Mouse (Mus musculus) cortical plate, adult 2 months (tissue): ENCODE results near the gene Nabp2. TPM values are rescaled to one million over a fixed set of nuclear protein-coding genes. Genes with fewer than 3 reads are reported as not detected.

Source experiments
- H3K27ac ChIP-seq: fragments of 200-500 bp; 2 replicates; pipeline ENCODE4 v1.5.1; 2012; ENCODE audit warnings: low read length, control low read depth, inconsistent platforms; ENCODE audit not compliant: insufficient read depth
- H3K4me1 ChIP-seq: fragments of 200-500 bp; 2 replicates; pipeline ENCODE4 v1.6.1; 2011; ENCODE audit warnings: low read length; ENCODE audit not compliant: control insufficient read depth, insufficient read depth
- H3K4me3 ChIP-seq: fragments of 200-500 bp; 2 replicates; pipeline ENCODE4 v1.5.1; 2011; ENCODE audit warnings: mild to moderate bottlenecking, low read length, control low read depth; ENCODE audit not compliant: insufficient read depth
- CTCF ChIP-seq: fragments of 200-500 bp; IDR thresholded peaks from 2 replicates; pipeline ENCODE4 v1.5.1; 2011; ENCODE audit warnings: mild to moderate bottlenecking, control low read depth, low read length; ENCODE audit not compliant: insufficient read depth; ENCODE audit errors: extremely low read depth
- POLR2A ChIP-seq: fragments of 200-500 bp; IDR thresholded peaks from 2 replicates; pipeline ENCODE4 v1.6.1; 2011; ENCODE audit warnings: mild to moderate bottlenecking, low read length, control low read depth; ENCODE audit not compliant: insufficient read depth; ENCODE audit errors: extremely low read depth
- polyA plus RNA-seq: library from polyadenylated mRNA; depleted of rRNA; stranded (reverse); fragments of >200 nt; gene quantifications from 2 replicates; pipeline ENCODE4 v1.2.3, GENCODE M21; 2012

Gene Nabp2
- polyA plus RNA-seq, 1 experiment, result 83.4 TPM

DNA sequence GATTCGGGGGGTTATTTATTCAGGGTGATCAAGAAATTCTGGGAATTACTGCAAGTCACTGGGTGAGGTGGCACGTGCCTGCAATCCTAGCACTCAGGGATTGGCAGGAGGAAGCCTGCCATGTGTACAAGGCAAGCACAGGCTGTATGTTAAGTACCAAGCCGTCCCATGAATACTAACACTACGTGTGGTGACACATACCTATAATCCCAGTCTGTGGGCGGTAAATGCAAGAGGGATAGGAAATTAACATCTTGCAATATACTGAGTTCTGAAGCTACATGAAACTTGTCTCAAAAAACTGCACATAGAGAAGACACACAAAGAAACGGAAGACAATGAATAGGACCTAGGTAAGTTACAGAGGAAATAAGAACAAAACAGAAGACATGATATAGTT lies 39.7 kb upstream of the Nabp2 start:
- no peak overlapping the region for H3K4me3 ChIP-seq
- H3K27ac ChIP-seq, result no peak overlapping the region
- peaks cover 3% of the 10 kb centered on the region; the same call in 1 of the 2 replicates for H3K4me1 ChIP-seq
- TF ChIP-seq POLR2A (no peak), CTCF (no peak)

GRCm38 (mm10) chr10:128445407-128445806 lies 34.1 kb upstream of the Nabp2 start:
- Histone ChIP-seq H3K27ac (no peak overlapping the region), H3K4me3 (no peak overlapping the region), H3K4me1 (no peaks in the 10 kb centered on the region)
- TF ChIP-seq CTCF (no peak), POLR2A (no peak)

GRCm38 (mm10) chr10:128444354-128444753 lies 33.1 kb upstream of the Nabp2 start:
- TF ChIP-seq CTCF (no peak), POLR2A (no peak)
- Histone ChIP-seq H3K27ac (no peak overlapping the region), H3K4me1 (peaks cover 3% of the 10 kb centered on the region; the same call in 1 of the 2 replicates), H3K4me3 (no peak overlapping the region)

DNA sequence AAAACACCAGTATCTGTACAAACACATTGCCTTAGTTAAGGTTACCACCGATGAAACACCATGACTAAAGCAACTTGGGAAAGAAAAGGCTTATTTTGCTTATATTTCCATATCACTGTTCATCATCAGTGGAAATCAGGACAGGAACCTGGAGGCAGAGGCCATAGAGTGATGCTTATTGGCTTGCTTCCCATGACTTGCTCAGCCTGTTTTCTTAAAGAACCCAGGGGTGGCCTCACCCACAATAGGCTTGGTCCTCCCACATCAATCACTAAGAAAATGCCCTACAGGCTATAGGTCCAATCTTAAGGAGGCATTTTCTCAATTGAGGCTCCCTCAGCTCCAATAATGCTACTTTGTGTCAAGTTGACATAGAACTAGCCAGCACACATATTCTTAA lies 31.4 kb upstream of the Nabp2 start:
- H3K27ac ChIP-seq, result no peak overlapping the region
- H3K4me1 ChIP-seq, result peaks cover 3% of the 10 kb centered on the region; the same call in 1 of the 2 replicates
- TF ChIP-seq CTCF (no peak), POLR2A (no peak)
- H3K4me3 ChIP-seq, result no peak overlapping the region

- TF ChIP-seq POLR2A, result no peak
- no peak for TF ChIP-seq CTCF
- H3K4me3 ChIP-seq, result no peak overlapping the region
These were observed 30.2 kb upstream of the Nabp2 start for GRCm38 (mm10) chr10:128441324-128442119.

DNA sequence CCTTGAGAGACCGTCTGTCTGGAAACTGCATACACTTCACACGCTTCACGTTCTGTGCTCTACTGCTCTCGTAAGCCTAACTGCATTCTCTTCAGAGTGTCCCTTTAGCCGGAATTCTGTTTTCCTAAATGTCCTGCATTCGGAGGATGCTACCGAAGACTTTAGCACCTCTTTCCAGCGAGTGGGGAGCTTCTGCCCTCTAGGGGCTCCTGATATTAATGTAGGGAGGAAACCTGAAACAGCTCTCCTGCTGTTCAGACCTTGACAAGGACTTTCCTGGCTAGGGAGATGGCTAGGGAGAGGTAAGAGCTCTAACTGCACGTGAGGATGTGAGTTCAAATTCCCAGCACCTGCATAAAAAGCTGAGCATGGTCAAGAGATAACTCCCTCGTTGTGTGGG lies 29.1 kb upstream of the Nabp2 start:
- peaks cover 3% of the 10 kb centered on the region; the same call in 1 of the 2 replicates for H3K4me1 ChIP-seq
- no peak overlapping the region for H3K27ac ChIP-seq
- peak; percentile 45; the same call in 1 of the 2 replicates for TF ChIP-seq CTCF
- TF ChIP-seq POLR2A, result no peak
- no peak overlapping the region for H3K4me3 ChIP-seq

More at GRCm38 (mm10) chr10:128441324-128442119, 30.2 kb upstream of the Nabp2 start:
- peaks cover 3% of the 10 kb centered on the region; the same call in 1 of the 2 replicates for H3K4me1 ChIP-seq
- no peak overlapping the region for H3K27ac ChIP-seq

DNA sequence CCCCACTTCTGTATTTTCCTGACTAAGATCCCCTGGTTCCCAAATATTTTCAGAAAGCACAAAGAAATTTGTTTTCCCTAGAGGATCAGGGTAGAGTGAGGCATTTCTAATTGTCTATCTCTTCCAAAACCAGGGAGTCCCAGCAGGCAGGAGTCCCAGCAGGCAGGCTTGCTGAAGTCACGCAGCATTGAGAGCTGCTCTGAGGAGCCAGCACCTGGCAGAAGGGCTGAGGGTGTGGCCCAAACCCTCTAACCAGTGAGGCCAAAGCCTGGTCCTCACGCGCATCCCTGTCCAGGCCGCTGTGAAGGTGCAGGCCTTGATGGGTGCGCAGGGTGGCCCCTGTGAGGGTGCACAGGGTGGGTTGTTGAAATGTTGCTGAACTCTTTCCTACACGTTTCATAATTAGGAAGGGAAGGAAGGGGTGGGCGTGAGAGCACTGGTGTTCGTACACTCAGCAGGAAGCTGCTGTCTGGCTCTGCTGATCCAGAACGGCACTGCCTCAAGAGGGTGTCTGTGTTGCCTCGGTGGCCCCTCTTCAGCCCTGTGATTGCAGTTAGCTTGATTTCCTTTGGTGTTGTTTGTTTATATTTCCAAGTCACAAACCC lies 27.5 kb upstream of the Nabp2 start:
- H3K27ac ChIP-seq, result no peak overlapping the region
- TF ChIP-seq POLR2A, result no peak
- no peak for TF ChIP-seq CTCF

GRCm38 (mm10) chr10:128436376-128436775 lies 25.1 kb upstream of the Nabp2 start:
- H3K4me3 ChIP-seq, result no peak overlapping the region
- no peak for TF ChIP-seq POLR2A
- no peak for TF ChIP-seq CTCF
- H3K27ac ChIP-seq, result no peak overlapping the region
- H3K4me1 ChIP-seq, result peaks cover 3% of the 10 kb centered on the region

More for the DNA sequence above, 27.5 kb upstream of the Nabp2 start:
- Histone ChIP-seq H3K4me1 (peaks cover 3% of the 10 kb centered on the region), H3K4me3 (no peak overlapping the region)

- no peak overlapping the region for H3K4me3 ChIP-seq
- H3K4me1 ChIP-seq, result peaks cover 3% of the 10 kb centered on the region
- TF ChIP-seq CTCF (no peak), POLR2A (no peak)
- H3K27ac ChIP-seq, result no peak overlapping the region
These were observed 24.6 kb upstream of the Nabp2 start for GRCm38 (mm10) chr10:128435873-128436272.
